Mouse (Mus musculus): ENCODE measurements around the gene Edc4.

GRCm38 (mm10) chr8:105856168-105856835 lies 24.4 kb upstream of the Edc4 start:
- TF ChIP-seq USF1 (IDR thresholded peaks at IDR 0.05; ENCODE audit: low read depth), result no peak
- TF ChIP-seq CTCF (IDR thresholded peaks at IDR 0.05; ENCODE audit: control insufficient read depth, insufficient read depth, insufficient read length), result no peak
- TF ChIP-seq MYOG (IDR thresholded peaks at IDR 0.05; ENCODE audit: control insufficient read depth, extremely low read depth, insufficient read length), result no peak
- TF ChIP-seq MAX (IDR thresholded peaks at IDR 0.05), result no peak
- no peak for TF ChIP-seq MYOD1 (IDR thresholded peaks at IDR 0.05; ENCODE audit: control insufficient read depth, insufficient read length, low read depth)
